Mouse (Mus musculus) cerebellum, adult 2 months (tissue): ENCODE data around the gene Il10. TPM values are rescaled to one million over a fixed set of nuclear protein-coding genes. Genes with fewer than 3 reads are reported as not detected.

ENCODE experiments used
- DNase-seq, 2 experiments: peaks; one replicate each; pipeline ENCODE4 v3.0.0; 2021
- H3K27ac ChIP-seq: fragments of 200-500 bp; 2 replicates; pipeline ENCODE4 v1.5.1; 2012; ENCODE audit warnings: low read length, control low read depth, inconsistent platforms; ENCODE audit not compliant: insufficient read depth
- H3K27me3 ChIP-seq: fragments of 200-500 bp; 2 replicates; pipeline ENCODE4 v1.6.1; 2012; ENCODE audit warnings: inconsistent platforms, mild to moderate bottlenecking, low read length, moderate library complexity; ENCODE audit not compliant: control insufficient read depth, insufficient read depth
- H3K4me1 ChIP-seq: fragments of 200-500 bp; 2 replicates; pipeline ENCODE4 v1.6.1; 2011; ENCODE audit warnings: low read length; ENCODE audit not compliant: control insufficient read depth, insufficient read depth
- H3K4me3 ChIP-seq: fragments of 200-500 bp; replicated peaks from 2 replicates; pipeline ENCODE3; 2011; ENCODE audit warnings: mild to moderate bottlenecking, low read depth, low read length, control low read depth; ENCODE audit not compliant: insufficient read depth
- CTCF ChIP-seq: fragments of 200-500 bp; IDR thresholded peaks from 2 replicates; pipeline ENCODE4 v1.5.1; 2011; ENCODE audit warnings: low read depth, mild to moderate bottlenecking, control low read depth, low read length, moderate library complexity, borderline replicate concordance; ENCODE audit not compliant: insufficient read depth
- POLR2A ChIP-seq: fragments of 200-500 bp; IDR thresholded peaks from 2 replicates; pipeline ENCODE4 v1.6.1; 2011; ENCODE audit warnings: low read length, control low read depth, borderline replicate concordance; ENCODE audit not compliant: insufficient read depth
- WGBS: fragments of 180-500 bp; shearing (Covaris S2); methylation state at CpG from one replicate; pipeline ENCODE4 v1.1.7; 2018; 5-methylcytosine and 5-hydroxymethylcytosine counted together
- polyA plus RNA-seq: library from polyadenylated mRNA; depleted of rRNA; stranded (reverse); fragments of >200 nt; gene quantifications from 2 replicates; pipeline ENCODE4 v1.2.3, GENCODE M21; 2012

The Il10 gene
- polyA plus RNA-seq, 1 experiment, result not detected

DNA sequence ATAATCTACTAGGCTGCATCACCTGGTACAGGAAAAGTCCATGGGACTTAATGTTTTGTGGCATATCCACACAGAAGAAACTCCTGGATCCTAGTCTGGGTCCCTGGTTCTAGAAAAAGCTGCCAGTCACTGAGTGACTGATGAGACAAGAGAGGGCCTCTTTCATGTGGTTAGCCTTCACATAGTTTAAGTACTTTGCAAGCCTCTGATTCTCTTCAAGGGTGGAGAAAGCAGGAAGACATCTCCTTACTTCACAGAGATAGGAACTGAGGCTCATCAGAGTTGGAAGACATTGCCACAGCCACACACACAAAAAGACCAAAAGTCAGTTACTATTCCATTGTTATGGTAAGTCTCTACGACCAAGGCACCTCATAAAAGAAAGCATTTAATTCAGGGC, 13.6 kb upstream of the Il10 start:
- H3K4me3 ChIP-seq, result no peak overlapping the region
- TF ChIP-seq POLR2A (no peak), CTCF (no peak)
- no peak for DNase-seq
- no peaks in the 10 kb centered on the region for H3K27me3 ChIP-seq
- 81% methylated on average over 1 of the region's 1 CpGs for WGBS
- no peaks in the 10 kb centered on the region for H3K4me1 ChIP-seq
- H3K27ac ChIP-seq, result no peak overlapping the region

DNA sequence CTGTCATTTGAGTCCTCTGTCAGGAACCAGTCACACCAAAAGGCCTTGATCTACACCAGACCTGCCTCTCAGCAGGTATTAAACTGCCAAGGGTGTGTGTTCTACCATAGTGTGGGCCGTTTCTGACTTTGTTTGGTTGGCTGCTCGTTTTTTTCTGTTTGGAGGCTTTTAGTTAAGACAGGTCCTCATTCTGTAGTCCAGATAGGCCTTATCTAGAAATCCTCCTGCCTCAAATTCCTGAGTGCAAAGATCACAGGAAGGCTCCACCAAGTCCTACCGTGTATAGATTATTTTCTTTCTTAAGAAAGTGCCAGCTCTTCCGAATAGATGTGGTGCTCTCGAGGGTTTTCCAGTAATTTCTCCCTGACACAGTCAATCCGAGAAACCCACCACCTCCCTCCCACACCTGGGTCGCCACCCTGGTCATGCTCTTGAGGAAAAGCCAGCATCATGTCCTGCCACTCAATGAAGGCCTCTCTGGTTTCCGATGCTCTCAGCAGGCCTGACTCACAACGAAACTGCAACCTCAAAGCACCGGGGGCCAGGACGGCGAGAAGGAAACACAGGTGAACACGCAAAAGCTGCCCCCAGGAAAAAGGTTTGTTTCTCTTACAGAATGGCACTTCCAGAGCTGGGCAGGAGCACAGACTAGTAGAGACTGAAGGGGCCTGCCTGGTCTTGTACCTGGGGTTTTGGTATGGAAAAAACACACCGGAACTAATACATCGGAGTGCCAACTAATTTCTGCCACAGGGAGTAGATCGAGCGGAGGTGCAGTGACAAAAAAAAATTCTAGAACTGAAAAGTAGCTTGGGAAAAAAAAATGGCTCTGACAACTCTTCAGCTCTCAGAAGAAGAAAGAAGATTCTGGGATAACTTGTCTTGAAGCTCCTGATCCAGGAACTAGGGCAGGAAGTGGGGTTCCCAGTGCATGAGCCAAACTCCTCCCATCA, 9.2 kb upstream of the Il10 start:
- DNase-seq, result no peak
- WGBS, result 85% methylated on average over 17 of the region's 17 CpGs
- H3K27ac ChIP-seq, result no peak overlapping the region
- TF ChIP-seq POLR2A (no peak), CTCF (no peak)
- H3K4me3 ChIP-seq, result no peak overlapping the region
- no peaks in the 10 kb centered on the region for H3K27me3 ChIP-seq
- H3K4me1 ChIP-seq, result no peaks in the 10 kb centered on the region

GRCm38 (mm10) chr1:131012494-131012893, 7.2 kb upstream of the Il10 start:
- H3K27me3 ChIP-seq, result no peaks in the 10 kb centered on the region
- TF ChIP-seq POLR2A (no peak), CTCF (no peak)
- no peak overlapping the region for H3K27ac ChIP-seq
- no peak for DNase-seq
- 93% methylated on average over 8 of the region's 8 CpGs for WGBS
- H3K4me3 ChIP-seq, result no peak overlapping the region
- no peaks in the 10 kb centered on the region for H3K4me1 ChIP-seq

GRCm38 (mm10) chr1:131013926-131014325, 5.7 kb upstream of the Il10 start:
- Histone ChIP-seq H3K27ac (no peak overlapping the region), H3K4me3 (no peak overlapping the region), H3K4me1 (no peaks in the 10 kb centered on the region), H3K27me3 (no peaks in the 10 kb centered on the region)
- no peak for DNase-seq
- 89% methylated on average over 5 of the region's 5 CpGs for WGBS
- no peak for TF ChIP-seq CTCF
- no peak for TF ChIP-seq POLR2A

DNA sequence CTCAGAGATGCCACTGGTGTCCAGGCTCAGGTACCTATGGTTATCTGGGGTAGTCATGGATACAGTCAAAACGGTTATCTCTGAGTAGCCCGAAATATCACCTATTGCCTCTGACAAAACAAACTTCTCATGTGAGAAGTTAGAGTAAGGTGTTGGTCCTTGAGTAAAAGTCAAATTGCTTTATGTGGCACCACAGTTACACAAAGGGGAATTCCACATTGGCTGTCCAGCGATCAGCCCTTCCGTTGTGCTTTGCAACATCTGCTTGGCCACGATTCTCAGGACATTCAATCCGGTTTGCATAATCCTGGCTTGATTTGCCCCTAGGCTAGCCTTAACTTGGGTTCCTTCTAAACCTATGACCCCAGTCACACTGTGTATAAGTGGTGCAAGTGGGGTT, 4.4 kb upstream of the Il10 start:
- H3K4me1 ChIP-seq, result no peaks in the 10 kb centered on the region
- no peak for DNase-seq
- no peak for TF ChIP-seq POLR2A
- no peak for TF ChIP-seq CTCF
- WGBS, result 89% methylated on average over 6 of the region's 6 CpGs
- H3K27me3 ChIP-seq, result no peaks in the 10 kb centered on the region
- no peak overlapping the region for H3K27ac ChIP-seq
- no peak overlapping the region for H3K4me3 ChIP-seq

DNA sequence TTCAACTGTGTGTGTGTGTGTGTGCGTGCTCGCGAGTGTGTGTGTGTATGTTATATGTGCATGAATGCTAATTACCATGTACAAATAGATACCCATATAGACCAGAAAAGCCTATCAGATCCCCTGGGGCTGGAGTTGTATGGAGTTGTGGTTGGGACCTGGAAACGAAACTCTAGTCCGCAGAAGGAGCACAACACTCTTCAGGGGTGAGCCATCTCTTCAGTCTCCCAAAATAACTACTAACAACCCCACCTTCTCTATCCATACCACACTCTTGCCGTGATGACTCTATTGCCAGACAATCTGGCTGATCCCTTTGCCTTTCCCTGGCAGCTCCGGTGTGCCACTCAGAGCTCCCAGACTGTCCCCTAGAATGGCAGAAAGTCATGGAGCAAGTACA, 3.8 kb upstream of the Il10 start:
- TF ChIP-seq POLR2A (no peak), CTCF (no peak)
- Histone ChIP-seq H3K27ac (no peak overlapping the region), H3K4me3 (no peak overlapping the region), H3K27me3 (no peaks in the 10 kb centered on the region), H3K4me1 (no peaks in the 10 kb centered on the region)
- WGBS, result 93% methylated on average over 7 of the region's 7 CpGs
- no peak for DNase-seq

GRCm38 (mm10) chr1:131020425-131021310, 1.0 kb downstream of the Il10 start:
- Histone ChIP-seq H3K4me3 (no peak overlapping the region), H3K27ac (no peak overlapping the region), H3K27me3 (no peaks in the 10 kb centered on the region), H3K4me1 (peaks cover 9% of the 10 kb centered on the region; the same call in 1 of the 2 replicates)
- WGBS, result 84% methylated on average over 12 of the region's 12 CpGs
- TF ChIP-seq POLR2A (no peak), CTCF (no peak)
- DNase-seq, result no peak

GRCm38 (mm10) chr1:131021438-131021837, 1.8 kb downstream of the Il10 start:
- H3K4me1 ChIP-seq, result peaks cover 9% of the 10 kb centered on the region; the same call in 1 of the 2 replicates
- no peaks in the 10 kb centered on the region for H3K27me3 ChIP-seq
- TF ChIP-seq POLR2A, result no peak
- TF ChIP-seq CTCF, result no peak
- no peak overlapping the region for H3K27ac ChIP-seq
- 92% methylated on average over 9 of the region's 9 CpGs for WGBS
- no peak overlapping the region for H3K4me3 ChIP-seq
- no peak for DNase-seq
